Mouse (Mus musculus): ENCODE measurements at regions not wholly inside any gene's neighbourhood (a gene's known extent, or its start where the extent isn't known, plus 50 kb on each side); places are given as distances from the start of the nearest gene placed in this dataset.

DNA sequence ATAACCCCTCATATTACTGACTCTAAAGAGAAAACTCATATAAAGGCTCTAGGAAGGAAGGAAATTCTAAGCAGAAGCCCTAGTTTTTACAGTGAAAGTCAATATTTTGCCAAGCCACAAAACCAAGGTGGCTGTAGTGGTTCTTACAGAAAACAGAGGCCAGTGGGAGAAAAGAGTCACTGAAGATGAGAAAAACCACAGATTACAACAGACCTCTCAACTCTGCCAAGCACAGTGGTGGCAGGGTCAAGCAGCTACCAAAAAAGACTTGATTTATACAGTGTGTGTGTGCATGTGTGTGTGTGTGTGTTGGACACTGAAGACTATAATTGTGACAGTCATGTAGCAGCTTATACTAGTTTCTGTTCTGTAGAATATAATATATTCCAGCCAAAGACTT lies 136.4 kb upstream of the Rap2b start:
- TF ChIP-seq POLR2A (IDR thresholded peaks at IDR 0.05; ENCODE audit: borderline replicate concordance, extremely low read depth, insufficient read depth, insufficient read length, poor library complexity, severe bottlenecking) (no peak), CTCF (IDR thresholded peaks at IDR 0.05; ENCODE audit: borderline replicate concordance, extremely low read depth, insufficient read depth, insufficient read length) (no peak)

All from brain, embryonic 14.5 days (tissue).